Mouse (Mus musculus): Measurements from ENCODE around the gene Dlx3. TPM values are rescaled to one million over a fixed set of nuclear protein-coding genes. Genes with fewer than 3 reads are reported as not detected.

The Dlx3 gene
- polyA plus RNA-seq, 1 experiment from 2014 or later = 0.07 TPM

DNA sequence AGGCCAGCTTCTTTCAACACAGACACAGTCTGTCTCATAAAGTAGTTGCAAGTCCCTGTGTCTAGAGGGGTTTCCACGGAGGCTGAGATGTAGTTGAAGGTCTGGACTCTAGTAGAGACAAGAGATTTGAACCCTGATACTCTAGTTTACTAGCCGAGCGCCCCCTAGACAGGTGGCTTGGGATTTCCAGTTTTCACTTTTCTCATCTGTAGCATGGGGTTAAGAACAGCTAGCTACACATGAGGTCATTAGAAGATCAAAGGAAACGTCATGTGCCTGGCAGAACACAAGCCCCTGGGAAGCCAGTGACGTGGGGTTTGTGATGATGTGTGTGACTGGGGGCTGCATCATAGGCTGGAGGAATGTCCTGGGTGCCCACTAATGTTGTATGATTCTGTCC, 37.4 kb downstream of the Dlx3 start:
- H3K4me1 ChIP-seq (ENCODE audit: control insufficient read depth, insufficient read depth, low read length) = no peaks in the 10 kb centered on the region
- no peak overlapping the region for H3K27ac ChIP-seq (ENCODE audit: low read length)
- 57% methylated on average over 5 of the region's 5 CpGs for WGBS
- no peak overlapping the region for H3K4me2 ChIP-seq (ENCODE audit: low read depth, low read length)
- H3K4me3 ChIP-seq (ENCODE audit: low read length) = no peak overlapping the region
- no peaks in the 10 kb centered on the region for H3K36me3 ChIP-seq (ENCODE audit: control insufficient read depth, insufficient read depth)
- H3K9ac ChIP-seq (ENCODE audit: low read length) = no peak overlapping the region
- peaks cover 4% of the 10 kb centered on the region; the same call in 1 of the 2 replicates for H3K9me3 ChIP-seq (replicated peaks; ENCODE audit: control insufficient read depth, low read length)
- ATAC-seq (replicated peaks; ENCODE audit: extremely low read depth, insufficient read depth, low FRiP score) = no peak
- H3K27me3 ChIP-seq (ENCODE audit: control insufficient read depth, insufficient read depth, low read length) = peaks cover 11% of the 10 kb centered on the region

DNA sequence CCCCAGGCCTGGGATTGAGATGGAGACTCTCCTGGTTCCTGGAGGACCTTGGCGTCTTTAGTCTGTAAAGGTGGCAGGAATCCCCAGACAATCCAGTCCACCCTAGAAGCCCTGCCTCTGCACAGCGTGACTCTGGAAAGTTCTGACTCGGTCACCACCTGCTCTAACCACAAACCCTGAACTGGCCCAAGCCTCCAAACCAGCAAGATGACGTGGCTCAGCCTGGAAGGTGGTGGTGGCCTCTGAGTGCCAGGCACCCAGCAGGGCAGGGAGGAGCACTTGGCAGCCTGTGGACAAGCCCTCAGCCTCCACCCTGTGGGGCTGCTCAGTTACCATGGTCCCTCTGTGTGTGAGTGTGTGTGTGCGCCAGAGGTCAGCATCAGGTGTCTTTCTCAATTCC, 38.0 kb downstream of the Dlx3 start:
- 67% methylated on average over 5 of the region's 5 CpGs for WGBS
- peaks cover 4% of the 10 kb centered on the region; the same call in 1 of the 2 replicates for H3K9me3 ChIP-seq (replicated peaks; ENCODE audit: control insufficient read depth, low read length)
- H3K27me3 ChIP-seq (ENCODE audit: control insufficient read depth, insufficient read depth, low read length) = peaks cover 10% of the 10 kb centered on the region
- no peak overlapping the region for H3K4me3 ChIP-seq (ENCODE audit: low read length)
- no peak overlapping the region for H3K9ac ChIP-seq (ENCODE audit: low read length)
- no peak overlapping the region for H3K4me2 ChIP-seq (ENCODE audit: low read depth, low read length)
- no peaks in the 10 kb centered on the region for H3K36me3 ChIP-seq (ENCODE audit: control insufficient read depth, insufficient read depth)
- no peaks in the 10 kb centered on the region for H3K4me1 ChIP-seq (ENCODE audit: control insufficient read depth, insufficient read depth, low read length)
- ATAC-seq (replicated peaks; ENCODE audit: extremely low read depth, insufficient read depth, low FRiP score) = no peak
- no peak overlapping the region for H3K27ac ChIP-seq (ENCODE audit: low read length)

DNA sequence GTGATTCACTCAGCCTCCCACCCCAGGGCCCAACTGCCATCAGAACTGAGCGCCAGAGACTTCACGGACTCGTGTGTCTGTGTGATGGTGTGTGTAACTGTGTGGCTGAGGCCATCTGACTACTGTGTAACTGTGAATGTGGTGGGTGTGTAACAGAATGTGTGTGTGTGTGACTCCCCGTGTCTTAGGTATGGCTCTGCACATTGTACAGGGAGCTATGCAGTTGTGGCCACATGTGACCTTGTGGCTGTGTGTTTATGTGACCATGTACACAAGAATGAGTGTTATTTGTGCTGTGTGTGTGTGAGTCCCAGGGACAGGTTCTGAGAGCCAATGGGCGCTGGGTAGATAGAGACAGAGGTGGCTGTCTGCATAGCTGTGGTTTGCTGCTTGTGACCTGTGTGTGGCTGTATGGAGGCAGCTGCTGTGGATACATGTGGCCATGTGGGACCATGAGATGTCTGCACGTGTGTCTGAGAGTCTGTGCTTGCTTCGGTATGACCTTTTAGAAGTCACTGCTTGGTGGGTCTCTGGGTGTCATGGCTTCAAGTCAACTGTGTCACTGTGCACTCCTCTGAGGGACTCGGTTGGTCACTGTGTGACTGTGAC, 39.9 kb downstream of the Dlx3 start:
- no peak overlapping the region for H3K27ac ChIP-seq (ENCODE audit: low read length)
- no peak overlapping the region for H3K4me3 ChIP-seq (ENCODE audit: low read length)
- H3K36me3 ChIP-seq (ENCODE audit: control insufficient read depth, insufficient read depth) = no peaks in the 10 kb centered on the region
- peaks cover 5% of the 10 kb centered on the region; the same call in 1 of the 2 replicates for H3K27me3 ChIP-seq (ENCODE audit: control insufficient read depth, insufficient read depth, low read length)
- H3K4me1 ChIP-seq (ENCODE audit: control insufficient read depth, insufficient read depth, low read length) = no peaks in the 10 kb centered on the region
- H3K4me2 ChIP-seq (ENCODE audit: low read depth, low read length) = no peak overlapping the region
- no peaks in the 10 kb centered on the region for H3K9me3 ChIP-seq (replicated peaks; ENCODE audit: control insufficient read depth, low read length)
- no peak overlapping the region for H3K9ac ChIP-seq (ENCODE audit: low read length)
- no peak for ATAC-seq (replicated peaks; ENCODE audit: extremely low read depth, insufficient read depth, low FRiP score)
- WGBS = 80% methylated on average over 8 of the region's 8 CpGs

DNA sequence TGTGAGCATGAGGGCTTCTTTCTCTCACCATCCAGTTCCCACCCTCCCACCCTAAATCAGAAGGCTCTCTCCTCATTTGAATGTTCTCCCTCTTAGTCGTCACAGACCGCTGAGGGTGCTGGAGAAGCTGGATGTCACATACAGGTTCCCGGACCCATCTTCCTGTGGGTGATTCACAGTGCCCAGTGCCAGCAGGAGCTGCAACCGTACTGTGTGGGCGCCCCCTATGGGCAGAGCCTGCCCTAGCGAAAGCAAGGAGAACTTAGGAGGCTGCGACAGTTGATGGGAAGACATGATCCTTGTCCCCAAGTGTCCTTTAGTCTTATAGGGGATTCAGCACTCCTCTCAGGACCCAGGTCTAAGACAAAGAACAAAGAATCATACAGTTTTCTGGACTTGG, 40.8 kb downstream of the Dlx3 start:
- H3K4me1 ChIP-seq (ENCODE audit: control insufficient read depth, insufficient read depth, low read length) = no peaks in the 10 kb centered on the region
- no peak overlapping the region for H3K27ac ChIP-seq (ENCODE audit: low read length)
- H3K4me2 ChIP-seq (ENCODE audit: low read depth, low read length) = no peak overlapping the region
- H3K4me3 ChIP-seq (ENCODE audit: low read length) = no peak overlapping the region
- H3K27me3 ChIP-seq (ENCODE audit: control insufficient read depth, insufficient read depth, low read length) = 0 out of 2 replicates have a peak, but pooled peaks cover 1% of the 10 kb centered on the region
- H3K9ac ChIP-seq (ENCODE audit: low read length) = no peak overlapping the region
- 43% methylated on average over 7 of the region's 7 CpGs for WGBS
- no peaks in the 10 kb centered on the region for H3K36me3 ChIP-seq (ENCODE audit: control insufficient read depth, insufficient read depth)
- no peaks in the 10 kb centered on the region for H3K9me3 ChIP-seq (replicated peaks; ENCODE audit: control insufficient read depth, low read length)
- no peak for ATAC-seq (replicated peaks; ENCODE audit: extremely low read depth, insufficient read depth, low FRiP score)

DNA sequence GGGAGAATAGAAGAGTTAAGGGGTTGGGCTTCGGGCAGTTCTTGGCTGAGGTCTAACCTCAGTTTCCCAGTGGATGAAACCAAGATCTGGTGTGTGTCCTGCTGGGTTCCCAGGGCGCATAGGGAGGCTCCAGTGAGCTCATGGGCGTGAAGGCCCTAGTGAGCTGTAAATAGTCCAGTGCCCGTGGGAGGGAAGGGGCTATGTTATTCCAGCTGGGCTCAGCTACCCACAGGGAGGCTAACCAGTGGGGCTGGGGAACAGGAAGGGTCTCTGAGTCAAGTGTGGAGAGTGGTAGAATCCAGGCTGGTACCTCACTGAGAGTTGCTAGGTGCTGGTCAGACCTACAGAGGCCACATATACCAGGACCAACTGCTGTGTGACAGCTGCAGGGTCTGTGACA, 41.8 kb downstream of the Dlx3 start:
- no peaks in the 10 kb centered on the region for H3K9me3 ChIP-seq (replicated peaks; ENCODE audit: control insufficient read depth, low read length)
- no peak for ATAC-seq (replicated peaks; ENCODE audit: extremely low read depth, insufficient read depth, low FRiP score)
- H3K9ac ChIP-seq (ENCODE audit: low read length) = no peak overlapping the region
- H3K27ac ChIP-seq (ENCODE audit: low read length) = no peak overlapping the region
- no peaks in the 10 kb centered on the region for H3K4me1 ChIP-seq (ENCODE audit: control insufficient read depth, insufficient read depth, low read length)
- no peak overlapping the region for H3K4me2 ChIP-seq (ENCODE audit: low read depth, low read length)
- no peaks in the 10 kb centered on the region for H3K27me3 ChIP-seq (ENCODE audit: control insufficient read depth, insufficient read depth, low read length)
- H3K4me3 ChIP-seq (ENCODE audit: low read length) = no peak overlapping the region
- H3K36me3 ChIP-seq (ENCODE audit: control insufficient read depth, insufficient read depth) = no peaks in the 10 kb centered on the region
- 53% methylated on average over 4 of the region's 4 CpGs for WGBS

DNA sequence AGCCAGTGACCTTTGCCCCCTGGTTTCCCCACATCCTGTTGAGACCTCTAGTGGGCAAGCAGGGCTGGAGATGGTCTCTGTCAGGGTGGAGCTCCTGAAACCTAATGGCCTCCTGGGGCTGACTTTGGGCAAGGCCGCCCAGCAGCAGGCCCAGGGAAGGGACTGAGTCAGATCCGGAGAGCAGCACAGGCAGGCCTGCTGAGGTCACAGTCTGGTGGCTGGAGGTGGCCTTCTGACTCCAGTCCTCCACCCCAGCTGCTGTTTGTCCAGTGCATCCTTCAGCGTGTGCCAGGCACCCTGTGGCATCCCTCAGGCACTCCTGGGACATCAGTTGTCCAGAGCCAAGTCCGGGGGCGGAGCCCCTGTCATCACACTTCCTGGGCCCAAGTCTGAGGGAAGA, 45.9 kb downstream of the Dlx3 start:
- Histone ChIP-seq H3K4me3 (ENCODE audit: low read length) (no peak overlapping the region), H3K9ac (ENCODE audit: low read length) (no peak overlapping the region), H3K36me3 (ENCODE audit: control insufficient read depth, insufficient read depth) (no peaks in the 10 kb centered on the region), H3K4me2 (ENCODE audit: low read depth, low read length) (no peak overlapping the region), H3K9me3 (replicated peaks; ENCODE audit: control insufficient read depth, low read length) (no peaks in the 10 kb centered on the region), H3K27me3 (ENCODE audit: control insufficient read depth, insufficient read depth, low read length) (no peaks in the 10 kb centered on the region), H3K27ac (ENCODE audit: low read length) (no peak overlapping the region), H3K4me1 (ENCODE audit: control insufficient read depth, insufficient read depth, low read length) (no peaks in the 10 kb centered on the region)
- WGBS = 74% methylated on average over 5 of the region's 5 CpGs
- no peak for ATAC-seq (replicated peaks; ENCODE audit: extremely low read depth, insufficient read depth, low FRiP score)

Other genes with a start within 250 kb of the Dlx3 start
- 669 and 799 TPM in 2 replicates for gene Col1a1, start 183.9 kb upstream of the Dlx3 start, polyA plus RNA-seq (2015; fragmentation: Nextera tagmentation; extraction: Ambion mirVana)
- gene Hils1, start 152.5 kb upstream of the Dlx3 start, polyA plus RNA-seq (2015; fragmentation: Nextera tagmentation; extraction: Ambion mirVana) = 0.33 TPM in 1 of 2 replicates, not detected in the other
- gene Sgca, start 143.8 kb upstream of the Dlx3 start, polyA plus RNA-seq (2015; fragmentation: Nextera tagmentation; extraction: Ambion mirVana) = 27.9 and 29.4 TPM in 2 replicates
- gene Ppp1r9b, start 129.1 kb upstream of the Dlx3 start, polyA plus RNA-seq (2015; fragmentation: Nextera tagmentation; extraction: Ambion mirVana) = 5.8 and 6.4 TPM in 2 replicates
- gene Samd14, start 110.2 kb upstream of the Dlx3 start, polyA plus RNA-seq (2015; fragmentation: Nextera tagmentation; extraction: Ambion mirVana) = 8.6 and 9.0 TPM in 2 replicates
- gene Pdk2, start 78.8 kb upstream of the Dlx3 start, polyA plus RNA-seq (2015; fragmentation: Nextera tagmentation; extraction: Ambion mirVana) = 141 and 148 TPM in 2 replicates
- gene Itga3, start 43.3 kb upstream of the Dlx3 start, polyA plus RNA-seq (2015; fragmentation: Nextera tagmentation; extraction: Ambion mirVana) = 9.6 and 11.5 TPM in 2 replicates
- gene Dlx4, start 26.1 kb downstream of the Dlx3 start, polyA plus RNA-seq (2015; fragmentation: Nextera tagmentation; extraction: Ambion mirVana) = 0.09 and 0.17 TPM in 2 replicates
- 0.11 TPM in 1 of 2 replicates, not detected in the other for gene Tac4, start 141.4 kb downstream of the Dlx3 start, polyA plus RNA-seq (2015; fragmentation: Nextera tagmentation; extraction: Ambion mirVana)
- 49.8 and 51.1 TPM in 2 replicates for gene Kat7, start 190.1 kb downstream of the Dlx3 start, polyA plus RNA-seq (2015; fragmentation: Nextera tagmentation; extraction: Ambion mirVana)
- 5.0 and 6.3 TPM in 2 replicates for gene Fam117a, start 216.9 kb downstream of the Dlx3 start, polyA plus RNA-seq (2015; fragmentation: Nextera tagmentation; extraction: Ambion mirVana)

Measured in heart, embryonic 16.5 days (tissue).